Mouse (Mus musculus) embryonic fibroblast, embryonic 13.5 days (primary cell): Measurements from ENCODE around the gene Epb41l5. TPM values are rescaled to one million over a fixed set of nuclear protein-coding genes. Genes with fewer than 3 reads are reported as not detected.

ENCODE experiments used
- H3K27ac ChIP-seq: 2 replicates; pipeline ENCODE4 v1.5.1; 2012; ENCODE audit warnings: low read length, control low read depth, inconsistent platforms; ENCODE audit not compliant: insufficient read depth
- H3K4me1 ChIP-seq: 2 replicates; pipeline ENCODE4 v1.6.1; 2011; ENCODE audit warnings: low read length; ENCODE audit not compliant: control insufficient read depth, insufficient read depth
- H3K4me3 ChIP-seq: 2 replicates; pipeline ENCODE4 v1.5.1; 2011; ENCODE audit warnings: mild to moderate bottlenecking, control low read depth, low read length; ENCODE audit not compliant: insufficient read depth
- CTCF ChIP-seq: IDR thresholded peaks from 2 replicates; pipeline ENCODE4 v1.5.1; 2011; ENCODE audit warnings: mild to moderate bottlenecking, control low read depth, low read length, moderate library complexity, borderline replicate concordance; ENCODE audit not compliant: insufficient read depth
- POLR2A ChIP-seq: IDR thresholded peaks from 2 replicates; pipeline ENCODE4 v1.6.1; 2011; ENCODE audit warnings: low read depth, mild to moderate bottlenecking, control low read depth, low read length, moderate library complexity
- polyA plus RNA-seq: library from polyadenylated mRNA; stranded (reverse); fragments of >200 nt; gene quantifications from 2 replicates; pipeline ENCODE4 v1.2.4, GENCODE M21; 2011; ENCODE audit warnings: low read depth; ENCODE audit not compliant: missing spikeins, insufficient read length

Epb41l5 gene
- polyA plus RNA-seq, 1 experiment = 2.7 TPM

GRCm38 (mm10) chr1:119537651-119538050 lies 111.1 kb downstream of the Epb41l5 start:
- Histone ChIP-seq H3K27ac (no peak overlapping the region), H3K4me1 (no peaks in the 10 kb centered on the region), H3K4me3 (no peak overlapping the region)
- no peak for TF ChIP-seq POLR2A

GRCm38 (mm10) chr1:119536122-119536521 lies 112.7 kb downstream of the Epb41l5 start:
- H3K27ac ChIP-seq = no peak overlapping the region
- TF ChIP-seq CTCF (no peak), POLR2A (no peak)
- no peak overlapping the region for H3K4me3 ChIP-seq
- H3K4me1 ChIP-seq = no peaks in the 10 kb centered on the region

GRCm38 (mm10) chr1:119534341-119534740 lies 114.5 kb downstream of the Epb41l5 start:
- TF ChIP-seq CTCF (no peak), POLR2A (no peak)
- Histone ChIP-seq H3K27ac (no peak overlapping the region), H3K4me3 (no peak overlapping the region), H3K4me1 (no peaks in the 10 kb centered on the region)

- no peaks in the 10 kb centered on the region for H3K4me1 ChIP-seq
- TF ChIP-seq CTCF = no peak
- TF ChIP-seq POLR2A = no peak
- H3K27ac ChIP-seq = no peak overlapping the region
- no peak overlapping the region for H3K4me3 ChIP-seq
Measured at GRCm38 (mm10) chr1:119533093-119533805, 115.6 kb downstream of the Epb41l5 start.

GRCm38 (mm10) chr1:119532165-119532564 lies 116.6 kb downstream of the Epb41l5 start:
- no peaks in the 10 kb centered on the region for H3K4me1 ChIP-seq
- TF ChIP-seq CTCF = no peak
- TF ChIP-seq POLR2A = no peak
- H3K4me3 ChIP-seq = no peak overlapping the region
- no peak overlapping the region for H3K27ac ChIP-seq

GRCm38 (mm10) chr1:119530941-119531340 lies 117.9 kb downstream of the Epb41l5 start:
- no peak for TF ChIP-seq CTCF
- TF ChIP-seq POLR2A = no peak
- H3K4me1 ChIP-seq = no peaks in the 10 kb centered on the region
- no peak overlapping the region for H3K27ac ChIP-seq
- H3K4me3 ChIP-seq = no peak overlapping the region

- Histone ChIP-seq H3K4me1 (0 out of 2 replicates have a peak, but pooled peaks cover 3% of the 10 kb centered on the region), H3K4me3 (peak within 1 kb of the TSS; percentile 38), H3K27ac (peak within 1 kb of the TSS; percentile 44)
- peak; percentile 92 for TF ChIP-seq POLR2A
- TF ChIP-seq CTCF = no peak
Measured at GRCm38 (mm10) chr1:119525689-119526591, 122.9 kb downstream of the Epb41l5 start, which contains the start of gene Tmem185b. Gene Tmem185b (plus strand): TSS chr1:119526160.

GRCm38 (mm10) chr1:119525004-119525444 lies 123.8 kb downstream of the Epb41l5 start:
- TF ChIP-seq POLR2A (no peak), CTCF (no peak)
- Histone ChIP-seq H3K27ac (peak overlapping the region; percentile 2; the same call in 1 of the 2 replicates), H3K4me3 (peak overlapping the region; percentile 38; the same call in 1 of the 2 replicates), H3K4me1 (0 out of 2 replicates have a peak, but pooled peaks cover 3% of the 10 kb centered on the region)

- Histone ChIP-seq H3K4me1 (0 out of 2 replicates have a peak, but pooled peaks cover 3% of the 10 kb centered on the region), H3K4me3 (no peak overlapping the region), H3K27ac (no peak overlapping the region)
- no peak for TF ChIP-seq CTCF
- TF ChIP-seq POLR2A = no peak
Measured at GRCm38 (mm10) chr1:119523826-119524225, 125.0 kb downstream of the Epb41l5 start.

- no peak overlapping the region for H3K27ac ChIP-seq
- TF ChIP-seq CTCF (no peak), POLR2A (no peak)
- 0 out of 2 replicates have a peak, but pooled peaks cover 3% of the 10 kb centered on the region for H3K4me1 ChIP-seq
- no peak overlapping the region for H3K4me3 ChIP-seq
Measured at GRCm38 (mm10) chr1:119523369-119523768, 125.4 kb downstream of the Epb41l5 start.
